Comparison of ENCODE assay signal across 6 mouse cellular contexts in the genomic region with DNA sequence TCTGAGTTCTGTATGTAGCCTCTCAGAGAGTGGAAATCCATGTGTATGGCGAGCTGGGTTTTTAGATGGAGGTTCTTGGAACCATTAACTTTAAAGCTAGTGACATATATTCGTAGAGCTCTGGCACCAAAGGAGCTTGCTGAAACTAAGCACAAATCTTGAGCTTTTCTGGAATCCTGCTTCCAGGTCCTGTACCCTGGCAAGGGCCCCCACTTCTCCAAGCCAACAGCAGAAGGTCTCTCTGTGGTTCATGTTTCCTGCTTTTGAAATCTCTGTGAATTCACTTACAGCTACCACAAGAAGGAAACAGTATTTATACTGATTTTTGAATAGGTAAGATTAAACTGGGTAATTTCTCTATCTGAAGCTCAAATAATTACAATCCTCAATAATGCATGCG.
"Had no signal": no experiment of that assay in that cellular context is flagged by ENCODE, and none has a peak within 500 bp of the region (broad histone marks: within the 10 kb centered on the region; RNA-seq: fewer than 3 reads in every experiment).

No protein-coding gene starts in this region.

- DNase-seq: kidney, adult 2 months; kidney, postnatal 25 days; layer of hippocampus, postnatal 36 days; lung, embryonic 14.5 days; lung, postnatal 14 days; thymus, postnatal 14 days had no signal
